28 mouse cellular contexts compared by ENCODE assay signal in the genomic region with DNA sequence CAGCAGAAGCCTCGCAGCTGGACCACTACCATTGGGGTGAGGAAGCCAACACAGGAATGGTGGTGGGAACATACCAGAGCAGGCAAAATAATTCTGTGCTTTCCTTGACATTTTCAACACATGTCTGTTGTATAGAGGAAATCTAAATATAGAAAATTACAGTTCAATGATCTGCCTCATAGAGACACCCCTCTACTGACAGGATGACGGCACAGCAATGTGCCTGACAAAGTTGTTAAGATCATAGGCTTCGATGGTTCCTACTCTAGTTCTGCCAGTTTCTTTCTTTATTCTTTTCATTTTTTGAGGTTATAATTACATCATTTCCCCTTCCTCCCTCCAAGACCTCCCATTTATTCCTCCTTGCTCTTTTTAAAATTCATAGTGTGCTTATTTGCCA.
DNase-seq lines count a peak whose midpoint lies in the region; ATAC-seq and TF ChIP-seq lines count a peak whose summit lies in the region.
"Had no signal": no experiment of that assay in that cellular context is flagged by ENCODE, and none has a peak within 500 bp of the region (broad histone marks: within the 10 kb centered on the region; RNA-seq: fewer than 3 reads in every experiment).

No protein-coding gene starts in this region.

- TF ChIP-seq EP300 in heart, postnatal 0 days (IDR thresholded peaks at IDR 0.05; ENCODE audit: low read depth) = no peak
- TF ChIP-seq EP300 in stomach, postnatal 0 days (optimal IDR thresholded peaks at IDR 0.05) = no peak

- H3K9me3 ChIP-seq in forebrain, embryonic 13.5 days (replicated peaks) = no peaks in the 10 kb centered on the region
- no peaks in the 10 kb centered on the region for H3K9me3 ChIP-seq in forebrain, embryonic 11.5 days (ENCODE audit: control insufficient read depth, low read length)
- no peaks in the 10 kb centered on the region for H3K9me3 ChIP-seq in heart, postnatal 0 days (replicated peaks; ENCODE audit: control insufficient read depth, low read length)
- H3K9me3 ChIP-seq in heart, embryonic 11.5 days (replicated peaks; ENCODE audit: control insufficient read depth, low read length) = no peaks in the 10 kb centered on the region
- no peaks in the 10 kb centered on the region for H3K9me3 ChIP-seq in stomach, postnatal 0 days (ENCODE audit: control insufficient read depth, low read length)
- H3K9me3 ChIP-seq: embryonic facial prominence, embryonic 12.5 days; G1E; hindbrain, embryonic 13.5 days; liver, embryonic 12.5 days; midbrain, embryonic 13.5 days had no signal

- no peak overlapping the region for H3K4me3 ChIP-seq in forebrain, embryonic 13.5 days
- no peak overlapping the region for H3K4me3 ChIP-seq in forebrain, embryonic 11.5 days (ENCODE audit: low read depth, low read length)
- H3K4me3 ChIP-seq in heart, postnatal 0 days (ENCODE audit: low read depth, low read length) = no peak overlapping the region
- no peak overlapping the region for H3K4me3 ChIP-seq in heart, embryonic 11.5 days (ENCODE audit: low read depth, low read length)
- H3K4me3 ChIP-seq in layer of hippocampus, adult 2 months = no peak overlapping the region
- no peak overlapping the region for H3K4me3 ChIP-seq in stomach, postnatal 0 days (ENCODE audit: low read depth, low read length)
- H3K4me3 ChIP-seq: embryonic facial prominence, embryonic 12.5 days; hindbrain, embryonic 13.5 days; liver, embryonic 12.5 days; midbrain, embryonic 13.5 days had no signal

- no peak overlapping the region for H3K27ac ChIP-seq in forebrain, embryonic 13.5 days
- H3K27ac ChIP-seq in forebrain, embryonic 11.5 days (ENCODE audit: low read depth, low read length) = no peak overlapping the region
- no peak overlapping the region for H3K27ac ChIP-seq in heart, postnatal 0 days (ENCODE audit: low read depth)
- no peak overlapping the region for H3K27ac ChIP-seq in heart, embryonic 11.5 days (ENCODE audit: low read depth, low read length)
- H3K27ac ChIP-seq in layer of hippocampus, adult 2 months = no peak overlapping the region
- H3K27ac ChIP-seq in stomach, postnatal 0 days (replicated peaks) = no peak overlapping the region
- H3K27ac ChIP-seq: embryonic facial prominence, embryonic 12.5 days; hindbrain, embryonic 13.5 days; liver, embryonic 12.5 days; macrophage; midbrain, embryonic 13.5 days had no signal

- no peak for DNase-seq in forebrain, embryonic 11.5 days (ENCODE audit: low spot score)
- no peak for DNase-seq in heart, postnatal 0 days (ENCODE audit: low spot score)
- DNase-seq in layer of hippocampus, adult 2 months (ENCODE audit: low spot score in 2 of 2) = no peak
- no peak for DNase-seq in layer of hippocampus, adult 8-10 months (ENCODE audit: low spot score in 2 of 2)
- DNase-seq in stomach, postnatal 0 days (ENCODE audit: low spot score) = no peak
- no peak for DNase-seq in natural killer cell, adult 2 months (ENCODE audit: low spot score in 2 of 2)
- DNase-seq: adrenal gland, adult 8-10 months; cerebellum, adult 11 months; cerebellum, adult 9-10 months; cerebellum, postnatal 36 days; embryo, embryonic 11 days; heart, postnatal 4 days; kidney, adult 11 months; kidney, postnatal 25 days; left cerebral cortex, postnatal 4 days; liver, postnatal 0 days; right cerebral cortex, postnatal 25 days; thymus, adult 2 months; thymus, postnatal 36 days had no signal

- ATAC-seq in forebrain, embryonic 13.5 days = peak; percentile 41; the same call in 1 of the 2 replicates
- no peak for ATAC-seq in forebrain, embryonic 11.5 days (replicated peaks; ENCODE audit: low FRiP score)
- no peak for ATAC-seq in heart, postnatal 0 days (ENCODE audit: insufficient read depth, low read depth)
- no peak for ATAC-seq in heart, embryonic 11.5 days (replicated peaks; ENCODE audit: insufficient number of reproducible peaks, low FRiP score, low TSS enrichment)
- no peak for ATAC-seq in stomach, postnatal 0 days (ENCODE audit: low FRiP score, low TSS enrichment)
- ATAC-seq: liver, embryonic 12.5 days; liver, postnatal 0 days; lung, postnatal 0 days; midbrain, embryonic 13.5 days had no signal

- H3K4me1 ChIP-seq in forebrain, embryonic 13.5 days = no peaks in the 10 kb centered on the region
- H3K4me1 ChIP-seq in forebrain, embryonic 11.5 days (replicated peaks; ENCODE audit: control insufficient read depth, insufficient read depth, low read length) = no peaks in the 10 kb centered on the region
- peaks cover 4% of the 10 kb centered on the region; the same call in 1 of the 2 replicates for H3K4me1 ChIP-seq in heart, postnatal 0 days (ENCODE audit: control insufficient read depth, insufficient read depth)
- no peaks in the 10 kb centered on the region for H3K4me1 ChIP-seq in heart, embryonic 11.5 days (ENCODE audit: control insufficient read depth, insufficient read depth, low read length)
- no peaks in the 10 kb centered on the region for H3K4me1 ChIP-seq in stomach, postnatal 0 days (replicated peaks; ENCODE audit: control insufficient read depth, insufficient read depth)
- H3K4me1 ChIP-seq: embryonic facial prominence, embryonic 12.5 days; liver, embryonic 12.5 days; midbrain, embryonic 13.5 days had no signal

- no peaks in the 10 kb centered on the region for H3K27me3 ChIP-seq in forebrain, embryonic 13.5 days
- no peaks in the 10 kb centered on the region for H3K27me3 ChIP-seq in forebrain, embryonic 11.5 days (ENCODE audit: control insufficient read depth, insufficient read depth, low read length)
- H3K27me3 ChIP-seq in heart, postnatal 0 days (ENCODE audit: control insufficient read depth, insufficient read depth, low read length) = no peaks in the 10 kb centered on the region
- no peaks in the 10 kb centered on the region for H3K27me3 ChIP-seq in heart, embryonic 11.5 days (ENCODE audit: control insufficient read depth, insufficient read depth, low read length)
- no peaks in the 10 kb centered on the region for H3K27me3 ChIP-seq in stomach, postnatal 0 days (ENCODE audit: control insufficient read depth, insufficient read depth, low read length)
- H3K27me3 ChIP-seq: embryonic facial prominence, embryonic 12.5 days; hindbrain, embryonic 13.5 days; liver, embryonic 12.5 days; midbrain, embryonic 13.5 days had no signal

- 83% methylated on average over 3 of the region's 3 CpGs for WGBS in forebrain, embryonic 13.5 days
- 92% methylated on average over 3 of the region's 3 CpGs for WGBS in forebrain, embryonic 11.5 days
- 39% methylated on average over 3 of the region's 3 CpGs for WGBS in heart, postnatal 0 days
- WGBS in heart, embryonic 11.5 days (ENCODE audit: insufficient replicate concordance) = 72% methylated on average over 3 of the region's 3 CpGs
- 72% methylated on average over 3 of the region's 3 CpGs for WGBS in stomach, postnatal 0 days

- no peaks in the 10 kb centered on the region for H3K36me3 ChIP-seq in forebrain, embryonic 13.5 days (ENCODE audit: poor library complexity, severe bottlenecking)
- no peaks in the 10 kb centered on the region for H3K36me3 ChIP-seq in forebrain, embryonic 11.5 days (ENCODE audit: control insufficient read depth, insufficient read depth, low read length)
- no peaks in the 10 kb centered on the region for H3K36me3 ChIP-seq in heart, postnatal 0 days (replicated peaks; ENCODE audit: control insufficient read depth, insufficient read depth, low read length)
- H3K36me3 ChIP-seq in heart, embryonic 11.5 days (ENCODE audit: control insufficient read depth, insufficient read depth, low read length) = no peaks in the 10 kb centered on the region
- H3K36me3 ChIP-seq in stomach, postnatal 0 days (ENCODE audit: control insufficient read depth, insufficient read depth, low read length) = no peaks in the 10 kb centered on the region
- H3K36me3 ChIP-seq: embryonic facial prominence, embryonic 12.5 days; G1E; hindbrain, embryonic 13.5 days; liver, embryonic 12.5 days; midbrain, embryonic 13.5 days had no signal

- no peak overlapping the region for H3K9ac ChIP-seq in forebrain, embryonic 13.5 days
- no peak overlapping the region for H3K9ac ChIP-seq in forebrain, embryonic 11.5 days (ENCODE audit: low read length)
- H3K9ac ChIP-seq in heart, postnatal 0 days (replicated peaks; ENCODE audit: low read depth, low read length) = no peak overlapping the region
- H3K9ac ChIP-seq in heart, embryonic 11.5 days (ENCODE audit: low read depth, low read length) = no peak overlapping the region
- H3K9ac ChIP-seq in stomach, postnatal 0 days (ENCODE audit: low read length) = no peak overlapping the region
- H3K9ac ChIP-seq: embryonic facial prominence, embryonic 12.5 days; hindbrain, embryonic 13.5 days; liver, embryonic 12.5 days; liver, postnatal 0 days; midbrain, embryonic 13.5 days had no signal

- 0 out of 2 replicates have a peak, but pooled peaks have one; percentile 5 for TF ChIP-seq CTCF in heart, postnatal 0 days (IDR thresholded peaks at IDR 0.05; ENCODE audit: low read depth)
- peak; percentile 57 for TF ChIP-seq CTCF in layer of hippocampus, adult 2 months (conservative IDR thresholded peaks at IDR 0.05)
- peak; percentile 15; the same call in 1 of the 2 replicates for TF ChIP-seq CTCF in stomach, postnatal 0 days (IDR thresholded peaks at IDR 0.05; ENCODE audit: low read depth)

- H3K4me2 ChIP-seq in forebrain, embryonic 13.5 days = no peak overlapping the region
- no peak overlapping the region for H3K4me2 ChIP-seq in forebrain, embryonic 11.5 days (ENCODE audit: low read depth, low read length, severe bottlenecking)
- no peak overlapping the region for H3K4me2 ChIP-seq in heart, postnatal 0 days (ENCODE audit: low read depth, low read length)
- H3K4me2 ChIP-seq in heart, embryonic 11.5 days = no peak overlapping the region
- no peak overlapping the region for H3K4me2 ChIP-seq in stomach, postnatal 0 days (replicated peaks; ENCODE audit: low read depth)
- H3K4me2 ChIP-seq: embryonic facial prominence, embryonic 12.5 days; hindbrain, embryonic 13.5 days; liver, embryonic 12.5 days; midbrain, embryonic 13.5 days had no signal

Comparison
In these comparisons a context has a peak if more than half of its experiments do, and no peak if none do; other contexts are left out.
1. CTCF ChIP-seq: peak in every context shown above with its lines; median percentile 57 in layer of hippocampus, adult 2 months; 15 in stomach, postnatal 0 days; 5 in heart, postnatal 0 days.